Mouse (Mus musculus) left cerebral cortex, postnatal 25 days (tissue): ENCODE results near the gene Phldb3. TPM values are rescaled to one million over a fixed set of nuclear protein-coding genes. Genes with fewer than 3 reads are reported as not detected.

Experiments
- DNase-seq, 2 experiments: peaks; one replicate each; pipeline ENCODE4 v3.0.0; 2022; ENCODE audit warnings: low spot score in 2 of 2, mixed read lengths in 1 of 2
- intact Hi-C: fragments of 180-260 bp; cut with DNase I; formaldehyde crosslinking; loops from one replicate; pipeline ENCODE4 v1.15.1; 2025
- total RNA-seq, 2 experiments: library from RNA; stranded (reverse); gene quantifications; 2 replicates each; pipeline ENCODE4 v1.2.3; 2021

The Phldb3 gene
- total RNA-seq, 2 experiments from 2014 or later: 0.16 to 0.27 TPM

- DNase-seq: no peak
- intact Hi-C loops: loop anchor here (2.0 kb wide), 1 partner anchor 49 kb away; no protein-coding TSS in a partner anchor
Measured at GRCm38 (mm10) chr7:24671944-24672439, 61.4 kb downstream of the Phldb3 start.

- DNase-seq: no peak
- intact Hi-C loops: no loop called here
Measured at GRCm38 (mm10) chr7:24676575-24676974, 66.0 kb downstream of the Phldb3 start, which contains the start of gene Tex101. Gene Tex101, minus strand, starts transcription at chr7:24676675.

Other genes starting within 250 kb of the Phldb3 start
- gene Kcnn4, start 240.5 kb upstream of the Phldb3 start, total RNA-seq: under 1 TPM in 1 of 2 experiments, not detected in 1; 0.50 TPM
- 10 to 100 TPM; 38.1 to 40.2 TPM for gene Smg9, start 211.1 kb upstream of the Phldb3 start, total RNA-seq
- under 1 TPM; 0.34 to 0.57 TPM for gene Irgc1, start 158.5 kb upstream of the Phldb3 start, total RNA-seq
- gene Plaur, start 148.3 kb upstream of the Phldb3 start, total RNA-seq: under 1 TPM; 0.71 to 0.73 TPM
- 100 to 1,000 TPM; 243 to 246 TPM for gene Cadm4, start 128.7 kb upstream of the Phldb3 start, total RNA-seq
- gene Zfp428, start 103.8 kb upstream of the Phldb3 start, total RNA-seq: 10 to 100 TPM; 45.7 to 52.6 TPM
- gene AC161166.1, start 98.3 kb upstream of the Phldb3 start, total RNA-seq: not detected
- gene Irgq, start 80.1 kb upstream of the Phldb3 start, total RNA-seq: 10 to 100 TPM; 87.8 to 88.6 TPM
- not detected for gene Pinlyp, start 64.6 kb upstream of the Phldb3 start, total RNA-seq
- gene Xrcc1, start 64.5 kb upstream of the Phldb3 start, total RNA-seq: 10 to 100 TPM; 34.6 to 37.6 TPM
- gene Ethe1, start 23.2 kb upstream of the Phldb3 start, total RNA-seq: 10 to 100 TPM; 11.1 to 13.2 TPM
- 1 to 10 TPM; 6.7 TPM for gene Zfp575, start 23.1 kb upstream of the Phldb3 start, total RNA-seq
- gene Lypd3, start 25.8 kb downstream of the Phldb3 start, total RNA-seq: under 1 TPM; 0.73 to 0.92 TPM
- gene Tex101, start 65.9 kb downstream of the Phldb3 start, total RNA-seq: not detected
- gene BC049730, start 98.5 kb downstream of the Phldb3 start, total RNA-seq: not detected
- not detected for gene Gm4763, start 116.1 kb downstream of the Phldb3 start, total RNA-seq
- not detected for gene Cd177, start 149.5 kb downstream of the Phldb3 start, total RNA-seq
- not detected for gene Ceacam10, start 166.4 kb downstream of the Phldb3 start, total RNA-seq